Mouse (Mus musculus) forebrain, embryonic 10.5 days (tissue): ENCODE data around the gene Ubxn10. TPM values are rescaled to one million over a fixed set of nuclear protein-coding genes. Genes with fewer than 3 reads are reported as not detected.

ENCODE experiments used
- DNase-seq: peaks from one replicate; pipeline ENCODE4 v3.0.0-alpha.2; 2017; ENCODE audit warnings: low spot score; ENCODE audit errors: extremely low spot score
- H3K27ac ChIP-seq: fragments of 300-500 bp; sonication (generic); 2 replicates; pipeline ENCODE4 v1.5.1; 2016; ENCODE audit warnings: mild to moderate bottlenecking
- H3K27me3 ChIP-seq: fragments of 300-500 bp; sonication (generic); 2 replicates; pipeline ENCODE4 v1.6.1; 2016; ENCODE audit warnings: mild to moderate bottlenecking; ENCODE audit not compliant: poor library complexity, severe bottlenecking
- H3K36me3 ChIP-seq: fragments of 300-500 bp; sonication (generic); replicated peaks from 2 replicates; pipeline ENCODE4 v1.6.1; 2016; ENCODE audit warnings: mild to moderate bottlenecking, moderate library complexity
- H3K4me1 ChIP-seq: fragments of 300-500 bp; sonication (generic); 2 replicates; pipeline ENCODE4 v1.6.1; 2016
- H3K4me3 ChIP-seq: fragments of 300-500 bp; sonication (generic); 2 replicates; pipeline ENCODE4 v1.5.1; 2016; ENCODE audit warnings: mild to moderate bottlenecking, moderate library complexity
- H3K9me3 ChIP-seq: fragments of 300-500 bp; sonication (generic); 2 replicates; pipeline ENCODE4 v1.6.1; 2016; ENCODE audit warnings: mild to moderate bottlenecking, moderate library complexity
- WGBS: fragments of 180-500 bp; shearing (Covaris S2); methylation state at CpG from one replicate; pipeline ENCODE4 v1.1.7; 2016; 5-methylcytosine and 5-hydroxymethylcytosine counted together
- polyA plus RNA-seq: library from polyadenylated mRNA; unstranded; fragments of >200 nt; fragmentation: Nextera tagmentation; extraction: Ambion mirVana; gene quantifications from 2 replicates; pipeline ENCODE4 v1.2.1, GENCODE M21; 2016

Ubxn10 gene
- polyA plus RNA-seq, 1 experiment from 2014 or later, result 1.4 TPM

GRCm38 (mm10) chr4:138724354-138725126 is 12.4 kb downstream of the Ubxn10 start, which contains the start of gene Pla2g2c:
TSS of gene Pla2g2c (plus strand) at chr4:138724792.
- Histone ChIP-seq H3K27me3 (peaks cover 63% of the 10 kb centered on the region), H3K27ac (peak within 1 kb of the TSS; percentile 84), H3K4me1 (peaks cover 35% of the 10 kb centered on the region), H3K36me3 (no peaks in the 10 kb centered on the region), H3K4me3 (peak within 1 kb of the TSS; percentile 50), H3K9me3 (no peaks in the 10 kb centered on the region)
- DNase-seq, result no peak
- WGBS, result 58% methylated on average over 18 of the region's 18 CpGs

- WGBS, result 86% methylated on average over 15 of the region's 15 CpGs
- Histone ChIP-seq H3K27ac (no peak overlapping the region), H3K27me3 (peaks cover 63% of the 10 kb centered on the region), H3K4me3 (no peak overlapping the region), H3K9me3 (no peaks in the 10 kb centered on the region), H3K4me1 (peaks cover 27% of the 10 kb centered on the region), H3K36me3 (no peaks in the 10 kb centered on the region)
- DNase-seq, result no peak
Observed at GRCm38 (mm10) chr4:138723493-138724281, 13.3 kb downstream of the Ubxn10 start.

- no peak for DNase-seq
- 80% methylated on average over 5 of the region's 5 CpGs for WGBS
- no peak overlapping the region for H3K27ac ChIP-seq
- peaks cover 20% of the 10 kb centered on the region for H3K27me3 ChIP-seq
- H3K9me3 ChIP-seq, result no peaks in the 10 kb centered on the region
- no peaks in the 10 kb centered on the region for H3K36me3 ChIP-seq
- H3K4me3 ChIP-seq, result no peak overlapping the region
- peaks cover 11% of the 10 kb centered on the region for H3K4me1 ChIP-seq
Observed at GRCm38 (mm10) chr4:138719264-138719596, 17.7 kb downstream of the Ubxn10 start.

- Histone ChIP-seq H3K27ac (no peak overlapping the region), H3K4me3 (no peak overlapping the region), H3K9me3 (no peaks in the 10 kb centered on the region), H3K36me3 (no peaks in the 10 kb centered on the region), H3K4me1 (peaks cover 6% of the 10 kb centered on the region; the same call in 1 of the 2 replicates), H3K27me3 (peaks cover 15% of the 10 kb centered on the region)
- no peak for DNase-seq
- 86% methylated on average over 5 of the region's 5 CpGs for WGBS
Observed at GRCm38 (mm10) chr4:138718586-138719263, 18.2 kb downstream of the Ubxn10 start.

GRCm38 (mm10) chr4:138716697-138717096 is 20.3 kb downstream of the Ubxn10 start:
- H3K4me1 ChIP-seq, result no peaks in the 10 kb centered on the region
- H3K36me3 ChIP-seq, result no peaks in the 10 kb centered on the region
- H3K27me3 ChIP-seq, result peaks cover 6% of the 10 kb centered on the region; the same call in 1 of the 2 replicates
- WGBS, result 86% methylated on average over 9 of the region's 9 CpGs
- H3K27ac ChIP-seq, result no peak overlapping the region
- no peak for DNase-seq
- H3K4me3 ChIP-seq, result no peak overlapping the region
- no peaks in the 10 kb centered on the region for H3K9me3 ChIP-seq

- DNase-seq, result no peak
- Histone ChIP-seq H3K4me3 (no peak overlapping the region), H3K4me1 (no peaks in the 10 kb centered on the region), H3K9me3 (no peaks in the 10 kb centered on the region), H3K27me3 (peaks cover 4% of the 10 kb centered on the region; the same call in 1 of the 2 replicates), H3K36me3 (no peaks in the 10 kb centered on the region), H3K27ac (no peak overlapping the region)
- WGBS, result 79% methylated on average over 1 of the region's 1 CpGs
Observed at GRCm38 (mm10) chr4:138714186-138714585, 22.8 kb downstream of the Ubxn10 start.

GRCm38 (mm10) chr4:138712621-138713020 is 24.3 kb downstream of the Ubxn10 start:
- DNase-seq, result no peak
- no peaks in the 10 kb centered on the region for H3K9me3 ChIP-seq
- 85% methylated on average over 8 of the region's 8 CpGs for WGBS
- H3K27ac ChIP-seq, result no peak overlapping the region
- H3K4me3 ChIP-seq, result no peak overlapping the region
- H3K4me1 ChIP-seq, result no peaks in the 10 kb centered on the region
- H3K27me3 ChIP-seq, result peaks cover 5% of the 10 kb centered on the region; the same call in 1 of the 2 replicates
- H3K36me3 ChIP-seq, result no peaks in the 10 kb centered on the region

- no peaks in the 10 kb centered on the region for H3K4me1 ChIP-seq
- H3K27me3 ChIP-seq, result peaks cover 5% of the 10 kb centered on the region; the same call in 1 of the 2 replicates
- no peak for DNase-seq
- H3K4me3 ChIP-seq, result no peak overlapping the region
- 91% methylated on average over 11 of the region's 11 CpGs for WGBS
- H3K36me3 ChIP-seq, result no peaks in the 10 kb centered on the region
- H3K9me3 ChIP-seq, result no peaks in the 10 kb centered on the region
- H3K27ac ChIP-seq, result no peak overlapping the region
Observed at GRCm38 (mm10) chr4:138712096-138712495, 24.9 kb downstream of the Ubxn10 start.

- DNase-seq, result no peak
- Histone ChIP-seq H3K27ac (no peak overlapping the region), H3K27me3 (peaks cover 5% of the 10 kb centered on the region; the same call in 1 of the 2 replicates), H3K36me3 (no peaks in the 10 kb centered on the region), H3K4me3 (no peak overlapping the region), H3K4me1 (no peaks in the 10 kb centered on the region), H3K9me3 (no peaks in the 10 kb centered on the region)
- 76% methylated on average over 17 of the region's 17 CpGs for WGBS
Observed at GRCm38 (mm10) chr4:138711051-138711820, 25.7 kb downstream of the Ubxn10 start.

GRCm38 (mm10) chr4:138710633-138711032 is 26.3 kb downstream of the Ubxn10 start:
- no peak for DNase-seq
- Histone ChIP-seq H3K4me1 (no peaks in the 10 kb centered on the region), H3K4me3 (no peak overlapping the region), H3K27ac (no peak overlapping the region), H3K9me3 (no peaks in the 10 kb centered on the region), H3K36me3 (no peaks in the 10 kb centered on the region), H3K27me3 (peaks cover 5% of the 10 kb centered on the region; the same call in 1 of the 2 replicates)
- 90% methylated on average over 11 of the region's 11 CpGs for WGBS

- Histone ChIP-seq H3K4me3 (no peak overlapping the region), H3K9me3 (no peaks in the 10 kb centered on the region), H3K27ac (no peak overlapping the region), H3K36me3 (no peaks in the 10 kb centered on the region), H3K4me1 (no peaks in the 10 kb centered on the region), H3K27me3 (peaks cover 5% of the 10 kb centered on the region; the same call in 1 of the 2 replicates)
- 87% methylated on average over 7 of the region's 7 CpGs for WGBS
- no peak for DNase-seq
Observed at GRCm38 (mm10) chr4:138709944-138710343, 27.0 kb downstream of the Ubxn10 start.

- DNase-seq, result no peak
- Histone ChIP-seq H3K9me3 (no peaks in the 10 kb centered on the region), H3K27ac (no peak overlapping the region), H3K4me3 (no peak overlapping the region), H3K36me3 (no peaks in the 10 kb centered on the region), H3K4me1 (no peaks in the 10 kb centered on the region), H3K27me3 (peaks cover 10% of the 10 kb centered on the region; the same call in 1 of the 2 replicates)
- 85% methylated on average over 11 of the region's 11 CpGs for WGBS
Observed at GRCm38 (mm10) chr4:138709246-138709645, 27.7 kb downstream of the Ubxn10 start.
